Mouse (Mus musculus) cerebellum, adult 18-20 months (tissue): ENCODE data around the gene Cacna2d4.
A peak's percentile ranks its signal among the peaks of the same experiment; 100 is the strongest.
"Not testable (repeated sequence)": the region's sequence is repeated elsewhere in the genome, so short reads cannot be mapped to it uniquely, and the experiment has no call there.

Experiments used
- DNase-seq, 2 experiments: peaks; one replicate each; pipeline ENCODE4 v3.0.0; 2021

Cacna2d4 gene

DNA sequence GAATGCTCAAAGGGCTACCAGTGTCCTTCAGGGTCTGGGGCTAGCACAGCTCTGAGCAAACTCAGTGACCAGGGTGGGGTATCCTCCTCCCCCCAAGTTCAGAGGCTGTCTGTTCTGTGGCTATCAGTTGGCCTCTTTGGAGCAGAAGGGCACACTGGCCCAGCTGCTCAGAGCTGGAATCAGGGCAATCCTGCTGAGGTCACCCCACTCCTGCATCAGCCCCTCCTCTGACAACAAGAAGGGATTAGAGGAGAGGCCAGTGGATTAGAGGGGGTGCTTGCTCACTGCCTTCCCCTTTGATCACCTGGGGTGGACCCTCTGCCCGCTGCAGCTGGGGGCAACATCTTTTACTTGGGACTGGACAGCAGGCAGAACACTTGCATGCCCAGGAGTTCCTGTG, at the start of gene Cacna2d4:
TSS of gene Cacna2d4 (plus strand) at position 286 of the 400 bp plus-strand sequence.
- no peak for DNase-seq

DNA sequence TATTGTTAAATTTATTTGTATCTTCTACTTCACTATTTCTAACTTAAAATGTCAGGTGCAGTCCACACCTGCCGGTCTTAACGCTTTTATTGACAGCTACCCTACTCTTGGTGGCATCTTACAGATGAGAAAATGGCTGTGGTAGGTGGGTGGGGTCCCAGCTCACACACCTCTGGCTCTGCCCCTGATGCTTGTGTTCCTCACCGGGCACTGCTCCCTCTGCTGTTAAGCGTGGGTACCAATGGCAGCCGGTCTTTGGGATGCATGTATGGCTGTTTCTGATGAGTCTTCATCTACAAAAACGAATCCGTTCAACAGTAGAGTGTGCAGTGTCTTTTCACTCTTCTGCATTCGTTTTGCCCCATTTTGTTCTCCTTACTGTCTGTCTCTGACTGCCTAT, 49.7 kb upstream of the Cacna2d4 start:
- peak; percentile 41 to 44 for DNase-seq

- peak; percentile 28 to 30 for DNase-seq
Measured at GRCm38 (mm10) chr6:119187631-119188030, 48.7 kb upstream of the Cacna2d4 start.

DNA sequence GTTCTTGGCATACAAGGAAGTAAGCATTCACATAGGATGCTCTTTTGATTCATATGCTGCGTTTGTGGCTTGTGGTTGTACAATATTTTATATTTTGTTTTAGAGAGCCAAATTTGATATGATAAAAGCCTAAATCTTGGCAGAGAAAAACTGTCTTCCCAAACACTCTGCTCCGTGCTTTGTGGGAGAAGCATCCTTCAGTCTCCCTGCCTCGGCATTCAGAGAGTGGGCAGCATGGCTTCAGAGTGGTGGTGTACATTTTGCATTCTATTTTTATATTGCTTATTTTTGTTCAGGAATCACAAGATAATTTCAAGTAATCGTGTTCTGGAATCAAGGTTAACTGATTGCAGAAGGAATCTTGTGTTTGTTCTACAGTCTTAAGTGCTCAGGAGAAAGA, 44.8 kb upstream of the Cacna2d4 start:
- no peak for DNase-seq

GRCm38 (mm10) chr6:119193571-119194154, 42.7 kb upstream of the Cacna2d4 start:
- no peak for DNase-seq

- DNase-seq = no peak
Measured at GRCm38 (mm10) chr6:119194161-119194560, 42.2 kb upstream of the Cacna2d4 start.

DNA sequence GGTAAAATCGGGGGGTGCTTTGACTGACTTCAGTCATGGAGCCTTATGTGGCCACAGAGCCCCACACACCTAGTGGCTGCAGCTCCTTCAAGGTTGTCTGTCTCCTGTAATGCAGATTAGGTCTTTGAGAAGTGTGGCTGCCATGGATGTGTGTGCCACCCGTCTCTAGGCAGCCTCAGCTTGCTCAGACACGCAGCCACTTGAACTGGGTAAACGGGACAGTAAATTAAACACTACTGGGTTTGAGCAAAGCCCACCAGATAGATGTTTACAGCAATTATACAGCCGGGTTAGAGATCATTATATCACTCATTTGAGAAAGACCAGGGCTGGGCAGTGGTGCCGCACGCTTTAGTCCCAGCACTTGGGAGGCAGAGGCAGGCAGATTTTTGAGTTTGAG, 41.7 kb upstream of the Cacna2d4 start:
- DNase-seq = no peak

DNA sequence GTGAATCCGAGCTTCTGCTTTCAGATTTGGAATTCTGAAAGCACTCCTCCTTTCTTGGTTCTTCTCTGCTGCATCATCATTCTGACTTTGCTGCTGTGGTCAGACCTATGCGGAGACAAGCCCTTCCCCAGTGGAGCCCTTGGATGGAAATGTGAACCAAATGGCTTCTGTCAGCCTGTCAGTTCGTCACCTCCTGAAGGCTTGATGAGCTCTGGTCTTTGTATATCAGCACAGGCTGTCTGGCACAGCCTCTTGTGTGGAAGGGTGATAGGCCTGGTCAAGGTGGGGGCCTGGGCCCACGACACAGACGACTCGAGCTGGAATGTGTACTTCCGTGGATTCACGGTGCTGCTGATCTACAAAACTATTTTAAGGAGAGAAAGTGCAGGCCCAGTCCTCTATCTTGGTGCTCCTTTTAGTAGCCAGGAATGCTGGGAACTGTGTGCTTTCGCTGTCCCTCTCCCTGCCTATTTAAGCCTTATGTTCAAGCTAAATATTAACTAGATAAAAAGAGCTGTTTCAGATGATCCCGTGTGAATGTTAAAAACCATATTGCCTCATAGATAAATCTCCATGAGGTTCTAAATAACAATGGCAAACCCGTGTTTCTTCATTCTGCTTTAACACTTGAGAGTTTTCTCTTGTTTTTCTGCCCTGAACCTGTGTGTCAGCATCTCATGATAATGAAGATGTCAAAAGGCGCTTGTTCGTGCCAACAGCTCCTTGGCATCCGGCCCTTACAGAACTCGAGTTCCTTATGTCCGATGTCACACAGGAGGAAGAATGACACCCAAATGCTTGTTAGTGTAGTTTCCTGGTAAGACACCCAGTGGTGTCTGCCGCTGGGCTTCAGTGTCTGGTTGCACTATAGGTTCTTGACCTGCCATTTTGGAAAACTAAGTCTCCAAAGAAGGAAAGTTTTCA, 39.7 kb upstream of the Cacna2d4 start, which contains the start of gene Cacna1c:
TSS of gene Cacna1c (minus strand) at position 37 of the 924 bp plus-strand sequence.
- DNase-seq = no peak

DNA sequence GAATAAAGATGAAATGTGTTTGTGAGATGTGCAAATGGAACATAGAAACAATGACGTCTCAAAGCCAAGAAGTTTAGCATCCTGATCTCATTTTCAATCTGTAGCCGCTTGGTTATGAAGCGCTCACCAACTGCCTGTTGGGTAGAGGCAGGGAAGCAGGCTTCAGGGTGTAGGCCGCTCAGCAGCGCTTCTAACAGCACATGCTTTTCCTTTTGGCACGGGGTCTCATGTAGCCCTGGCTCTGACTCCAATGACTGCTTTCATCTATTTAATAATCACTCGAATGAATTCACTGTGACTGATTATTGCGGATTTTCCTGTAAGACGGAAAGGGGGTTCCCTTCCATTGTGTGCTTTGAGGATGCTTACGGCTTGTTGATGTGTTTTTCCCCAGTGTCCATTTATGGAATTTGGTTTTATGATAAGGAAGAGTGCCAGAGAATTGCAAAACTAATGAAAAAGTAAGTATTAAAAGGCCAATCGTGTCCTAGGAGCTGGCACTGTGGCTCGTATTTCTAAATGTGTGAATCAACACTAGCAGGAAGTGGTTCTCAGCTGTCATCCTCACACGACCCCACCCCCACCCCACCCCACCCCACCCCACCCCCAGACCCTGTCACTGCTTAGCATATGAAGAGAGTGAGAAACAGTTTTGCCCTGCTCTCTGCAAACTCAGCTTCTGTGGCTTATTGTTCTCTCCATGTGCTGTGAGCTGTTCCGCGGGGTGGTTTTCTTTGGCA, 37.6 kb upstream of the Cacna2d4 start:
- no peak for DNase-seq

DNA sequence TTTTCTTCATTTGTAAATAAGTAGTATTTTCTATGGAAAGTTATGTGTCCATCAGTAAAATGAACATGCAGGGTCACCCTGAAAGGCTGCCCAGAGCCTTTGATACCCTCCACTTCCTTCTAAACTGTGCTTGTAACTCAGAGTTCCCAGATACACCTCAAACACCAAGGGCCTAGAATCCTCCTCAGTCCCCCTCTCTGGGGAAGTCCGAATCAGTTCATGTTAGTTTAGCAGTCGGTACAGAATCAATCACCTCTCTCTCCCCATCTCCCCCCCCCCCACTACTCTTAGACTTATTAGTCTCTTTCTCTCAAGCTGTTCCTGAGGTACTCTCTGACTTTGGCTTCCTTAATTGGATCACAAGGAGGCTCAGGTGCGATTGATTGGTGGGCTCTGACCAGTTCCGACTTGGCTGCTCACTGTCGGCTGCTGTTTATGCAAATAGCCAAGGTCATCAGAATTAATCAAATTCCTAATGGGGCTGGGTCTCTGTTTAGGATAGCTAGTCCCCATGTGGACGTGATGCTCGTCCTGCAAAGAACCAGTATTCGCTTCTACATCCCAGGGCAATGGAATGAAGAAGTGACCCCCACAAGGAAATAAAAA, 36.9 kb upstream of the Cacna2d4 start:
- no peak for DNase-seq

GRCm38 (mm10) chr6:119200362-119200761, 36.0 kb upstream of the Cacna2d4 start:
- DNase-seq = no peak

GRCm38 (mm10) chr6:119201575-119201974, 34.8 kb upstream of the Cacna2d4 start:
- DNase-seq = no peak

DNA sequence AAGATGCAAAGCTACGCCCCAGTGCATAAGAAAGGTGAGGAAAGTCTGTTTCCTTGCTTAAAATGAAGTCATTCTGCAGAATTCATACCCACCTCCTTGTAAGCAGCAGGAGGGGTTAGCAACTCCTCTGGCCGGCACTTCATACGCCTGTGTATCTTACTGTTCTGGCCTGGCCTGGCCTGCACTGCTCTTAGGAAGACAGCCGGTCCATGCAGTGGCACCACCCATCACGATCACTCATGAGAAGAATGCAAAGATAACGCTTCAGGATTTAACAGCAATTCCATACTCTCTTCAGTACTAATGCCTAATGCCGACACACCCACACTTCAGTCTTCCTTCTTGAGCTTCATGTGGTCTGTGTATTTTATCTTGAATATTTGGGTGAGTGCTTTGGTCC, 32.0 kb upstream of the Cacna2d4 start:
- no peak for DNase-seq

- DNase-seq = no peak
Measured at GRCm38 (mm10) chr6:119204915-119205314, 31.4 kb upstream of the Cacna2d4 start.

- not testable (repeated sequence) for DNase-seq
Measured at GRCm38 (mm10) chr6:119206006-119206405, 30.3 kb upstream of the Cacna2d4 start.

- DNase-seq = no peak
Measured at GRCm38 (mm10) chr6:119213375-119213774, 23.0 kb upstream of the Cacna2d4 start.

GRCm38 (mm10) chr6:119214190-119214589, 22.1 kb upstream of the Cacna2d4 start:
- no peak for DNase-seq

DNA sequence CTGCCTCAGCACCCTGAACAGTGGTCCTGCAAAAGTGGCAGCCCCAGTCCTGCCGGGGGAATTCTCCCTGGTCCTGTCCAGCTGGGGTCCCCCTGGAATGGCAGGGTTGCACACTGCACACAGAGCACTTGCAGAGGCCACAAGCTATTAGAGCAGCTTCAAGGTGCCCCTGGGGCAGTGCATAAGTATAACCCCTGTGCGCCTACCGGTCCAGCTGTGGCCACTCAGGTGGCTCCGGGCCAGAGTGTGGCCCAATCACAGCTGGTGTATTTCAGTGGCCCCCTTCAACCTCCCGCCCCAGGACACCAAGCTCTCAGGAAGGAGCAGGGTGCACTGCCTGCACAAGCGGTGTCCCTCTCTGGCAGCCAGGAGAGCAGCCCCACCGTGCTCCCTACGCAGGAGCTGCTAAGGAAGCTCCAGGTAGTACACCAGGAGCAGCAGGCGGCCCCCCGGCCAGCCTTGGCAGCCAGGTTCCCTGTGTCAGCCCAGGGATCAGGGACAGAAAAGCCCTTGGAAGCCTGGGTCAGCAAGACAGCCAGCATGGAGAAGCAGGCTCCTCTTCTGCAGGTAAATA, 21.2 kb upstream of the Cacna2d4 start:
- no peak for DNase-seq

DNA sequence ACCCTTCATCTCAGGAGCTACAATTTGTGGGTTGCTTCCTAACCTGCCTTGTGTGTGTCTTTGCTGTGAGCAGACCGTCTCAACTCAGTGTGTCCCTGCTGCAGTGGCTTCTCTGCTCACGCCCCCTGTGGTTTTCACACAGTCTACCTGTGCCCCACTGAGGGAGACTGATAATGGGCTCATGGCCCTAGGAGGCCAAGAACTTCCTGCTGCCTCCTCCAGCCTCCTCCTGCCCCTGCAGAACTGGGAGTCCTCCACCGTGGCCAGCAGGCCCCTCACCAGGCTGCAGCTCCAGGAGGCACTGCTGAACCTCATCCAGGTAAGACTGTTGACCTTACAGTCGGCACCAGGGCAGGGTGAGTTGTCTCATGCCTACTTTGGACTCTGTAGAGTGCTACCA, 18.7 kb upstream of the Cacna2d4 start:
- no peak for DNase-seq

- DNase-seq = no peak
Measured at GRCm38 (mm10) chr6:119218591-119218990, 17.7 kb upstream of the Cacna2d4 start.

- DNase-seq = peak; percentile 48 to 49
Measured at GRCm38 (mm10) chr6:119219237-119219870, 17.0 kb upstream of the Cacna2d4 start.

DNA sequence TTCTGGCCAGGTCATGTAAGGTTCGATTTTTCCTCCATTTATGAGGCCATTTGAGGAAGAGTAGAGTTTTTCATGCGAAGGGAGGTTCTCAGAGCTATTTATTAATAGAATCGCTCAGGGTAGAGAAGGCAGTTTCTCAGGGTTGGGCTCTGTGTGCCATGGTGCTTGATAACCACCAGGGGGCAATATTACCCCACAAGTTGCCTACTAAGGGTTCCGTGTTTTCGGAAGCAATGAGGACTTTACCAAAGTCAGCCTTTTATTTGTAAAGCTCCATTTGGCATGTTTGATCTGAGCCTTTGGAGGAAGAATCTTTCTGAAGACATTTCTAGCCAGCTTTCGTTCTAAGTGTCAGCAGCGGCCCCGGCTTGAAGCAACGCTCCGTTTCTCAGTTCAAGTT, 16.0 kb upstream of the Cacna2d4 start:
- peak; percentile 59 to 74 for DNase-seq
